Mouse (Mus musculus) right cerebral cortex, postnatal 36 days (tissue): ENCODE measurements around the gene Yjefn3.

Experiments
- DNase-seq, 2 experiments: peaks; one replicate each; pipeline ENCODE4 v3.0.0; 2022; ENCODE audit warnings: low spot score in 2 of 2, mixed read lengths in 1 of 2

Gene Yjefn3

DNA sequence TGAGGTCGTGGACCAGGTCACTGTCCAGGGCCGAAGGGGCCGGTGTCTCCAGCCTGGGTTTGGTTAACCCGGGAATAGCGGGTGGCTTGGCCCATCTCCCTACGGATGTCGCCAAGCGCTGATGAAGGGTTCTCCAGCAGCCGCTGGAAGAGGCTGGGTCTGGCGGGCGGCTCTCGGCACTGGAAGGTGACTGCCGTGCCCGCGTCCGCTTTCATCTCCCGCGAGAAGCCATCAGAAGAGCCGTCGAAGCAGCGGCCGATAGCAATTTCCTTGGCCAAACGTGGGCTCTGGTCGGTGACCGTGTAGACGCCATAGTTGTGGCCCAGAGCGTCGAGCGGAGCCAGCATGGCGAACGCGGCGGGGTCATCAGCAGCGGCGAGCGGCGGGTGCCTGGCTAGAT lies 21.7 kb downstream of the Yjefn3 start:
- DNase-seq = no peak

DNA sequence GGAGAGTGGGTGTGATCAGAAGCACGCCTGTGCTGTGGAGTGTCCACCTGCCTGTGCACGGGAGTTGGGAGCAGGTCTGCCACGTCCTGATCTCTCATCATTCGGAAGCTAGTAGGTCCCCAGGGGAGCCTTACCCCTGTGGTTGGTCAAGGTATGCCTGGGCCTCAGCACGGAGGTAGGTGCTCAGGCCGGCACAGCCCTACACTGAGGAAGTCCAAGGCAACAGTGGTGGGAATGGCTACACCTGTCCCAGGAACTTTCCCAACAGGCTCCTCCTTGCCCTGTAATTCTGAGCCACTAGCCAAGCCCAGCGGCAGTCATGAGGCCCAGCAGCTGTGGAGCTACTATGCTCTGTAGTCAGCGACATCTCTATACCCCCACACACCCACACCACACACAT lies 22.8 kb downstream of the Yjefn3 start:
- DNase-seq = no peak

DNA sequence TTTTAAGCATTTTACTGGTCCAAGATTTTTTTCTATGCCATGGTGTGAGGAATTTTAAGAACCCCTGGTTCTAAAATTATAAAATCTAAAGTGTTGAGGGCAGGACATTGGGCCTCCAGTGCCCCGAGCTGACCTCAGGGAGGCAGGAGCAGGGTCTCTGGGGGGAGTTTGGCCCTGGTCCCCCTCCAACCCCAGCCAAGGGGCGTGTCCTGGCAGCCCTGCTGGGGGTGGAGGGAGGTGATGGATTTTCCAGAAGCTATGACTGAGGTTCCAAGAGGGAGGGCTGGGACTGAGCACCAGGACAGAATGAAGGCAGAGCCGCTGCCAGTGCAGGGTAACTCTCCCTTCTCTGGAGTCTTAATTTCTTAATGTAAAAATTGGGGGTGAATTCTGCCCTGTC lies 24.5 kb downstream of the Yjefn3 start:
- DNase-seq = no peak

DNA sequence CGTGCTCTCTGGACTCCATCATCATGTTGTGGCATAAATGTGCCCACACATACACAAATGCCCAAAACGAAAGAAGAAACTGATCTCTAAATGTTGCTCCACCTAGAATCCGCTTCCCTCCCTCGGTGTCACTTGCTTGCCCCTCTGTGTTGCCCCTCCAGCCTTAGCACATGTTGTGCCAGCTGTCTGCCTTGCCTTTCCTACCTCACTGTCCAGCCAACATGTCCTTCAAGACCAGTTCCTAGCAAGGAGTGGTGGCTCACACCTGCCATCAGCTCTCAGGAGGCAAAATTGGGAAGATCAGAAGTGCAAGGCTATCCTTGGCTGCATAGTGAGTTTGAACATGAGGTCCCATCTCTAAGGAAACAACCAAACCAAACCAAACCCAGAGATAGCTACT lies 25.1 kb downstream of the Yjefn3 start:
- DNase-seq = no peak

DNA sequence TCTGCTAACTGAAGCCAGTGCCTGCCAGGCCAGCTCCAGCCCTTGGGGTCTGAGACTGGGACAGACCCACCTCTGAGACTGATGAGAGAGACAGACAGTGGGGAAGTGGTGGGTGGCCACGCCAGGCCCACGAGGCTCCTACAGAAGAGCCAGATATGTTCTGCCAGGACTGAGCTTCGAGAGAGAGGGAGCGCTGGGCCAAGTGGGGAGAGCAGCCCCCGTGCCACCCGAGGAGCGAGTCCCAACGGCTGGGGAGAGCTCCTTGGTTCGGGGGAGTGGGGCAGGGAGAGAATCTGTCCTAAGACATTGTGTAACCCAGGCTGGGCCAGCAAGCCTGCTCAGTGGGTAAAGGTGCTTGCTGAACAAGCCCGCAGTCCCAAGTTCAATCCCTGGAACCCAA lies 25.5 kb downstream of the Yjefn3 start:
- DNase-seq = no peak

DNA sequence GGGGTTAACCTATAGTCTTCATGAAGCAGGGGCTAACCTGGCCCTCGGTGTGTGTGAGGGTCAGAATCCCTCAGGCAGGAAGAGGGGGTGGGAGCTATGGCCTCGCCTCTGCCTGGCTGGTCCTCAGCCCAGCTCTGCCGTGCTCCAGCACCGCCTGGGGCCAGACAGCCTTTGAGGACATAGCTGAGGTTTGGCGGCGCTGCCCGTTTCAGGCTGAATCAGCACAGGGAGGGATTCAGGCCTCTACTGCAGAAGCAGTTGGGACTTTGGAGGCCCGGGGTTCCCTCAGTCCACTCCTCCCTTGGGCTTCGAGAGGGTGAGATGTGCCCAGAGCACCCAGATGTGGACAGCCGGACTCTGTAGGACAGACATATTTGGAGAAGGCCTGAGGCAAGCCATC lies 26.4 kb downstream of the Yjefn3 start:
- DNase-seq = no peak

DNA sequence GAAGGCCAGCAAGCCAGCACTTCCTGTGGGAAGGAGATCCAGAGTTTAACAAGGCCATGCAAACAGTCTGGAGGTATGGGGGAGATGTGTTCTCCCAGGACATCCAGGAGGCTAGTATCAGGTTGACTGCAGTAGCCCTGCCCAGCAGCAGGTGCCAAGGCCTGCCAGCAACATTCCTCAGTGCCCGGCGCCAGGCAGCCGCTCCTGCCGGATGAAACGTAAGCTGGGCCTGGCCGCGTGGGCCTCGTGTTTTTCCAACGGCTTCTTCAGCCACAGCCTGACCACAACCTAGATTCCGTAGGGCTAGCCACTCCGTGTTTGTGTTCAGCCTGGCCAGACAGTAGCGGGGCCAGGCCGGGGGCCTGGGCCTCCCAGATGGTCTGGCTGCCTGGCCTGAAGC lies 27.9 kb downstream of the Yjefn3 start:
- no peak for DNase-seq

DNA sequence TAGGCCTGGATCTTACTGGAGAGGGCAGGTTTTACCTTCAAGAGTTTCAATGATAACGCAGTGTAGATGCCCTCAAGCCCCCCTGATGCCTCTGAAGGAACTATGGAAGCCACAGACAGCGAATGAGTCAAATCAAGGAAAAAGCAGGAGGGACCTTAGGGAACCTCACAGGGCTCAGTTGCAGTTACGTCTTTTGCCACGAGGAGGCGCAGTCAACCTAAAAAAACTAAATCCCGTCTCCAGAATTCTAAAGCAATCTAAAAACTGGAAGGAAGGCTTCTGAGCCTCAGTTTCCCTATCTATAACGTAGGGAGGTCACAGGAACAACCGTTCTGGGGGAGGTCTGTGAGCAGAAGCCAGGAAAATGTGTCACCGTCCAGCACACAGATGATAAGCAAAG lies 28.4 kb downstream of the Yjefn3 start:
- no peak for DNase-seq

DNA sequence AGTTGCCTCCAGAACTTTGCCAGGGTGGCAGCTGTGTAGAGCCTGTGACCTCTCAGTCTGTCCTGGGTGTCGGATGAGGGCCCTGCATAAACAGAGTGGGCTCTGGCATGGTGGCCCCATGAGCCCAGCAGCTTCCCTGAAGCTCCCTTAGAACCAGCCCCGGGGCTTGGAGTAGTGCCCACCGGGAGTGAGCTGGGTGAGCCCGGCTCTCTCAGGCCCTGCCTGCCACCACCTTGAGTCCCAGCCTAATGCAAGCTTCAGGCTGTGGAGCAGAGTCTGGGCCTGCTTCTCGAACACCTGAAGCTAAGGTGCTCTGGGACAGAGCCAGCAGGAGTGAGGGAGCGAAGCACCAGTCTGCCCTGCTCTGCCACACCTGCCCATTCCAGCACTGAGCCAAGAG lies 31.6 kb downstream of the Yjefn3 start:
- DNase-seq = no peak

DNA sequence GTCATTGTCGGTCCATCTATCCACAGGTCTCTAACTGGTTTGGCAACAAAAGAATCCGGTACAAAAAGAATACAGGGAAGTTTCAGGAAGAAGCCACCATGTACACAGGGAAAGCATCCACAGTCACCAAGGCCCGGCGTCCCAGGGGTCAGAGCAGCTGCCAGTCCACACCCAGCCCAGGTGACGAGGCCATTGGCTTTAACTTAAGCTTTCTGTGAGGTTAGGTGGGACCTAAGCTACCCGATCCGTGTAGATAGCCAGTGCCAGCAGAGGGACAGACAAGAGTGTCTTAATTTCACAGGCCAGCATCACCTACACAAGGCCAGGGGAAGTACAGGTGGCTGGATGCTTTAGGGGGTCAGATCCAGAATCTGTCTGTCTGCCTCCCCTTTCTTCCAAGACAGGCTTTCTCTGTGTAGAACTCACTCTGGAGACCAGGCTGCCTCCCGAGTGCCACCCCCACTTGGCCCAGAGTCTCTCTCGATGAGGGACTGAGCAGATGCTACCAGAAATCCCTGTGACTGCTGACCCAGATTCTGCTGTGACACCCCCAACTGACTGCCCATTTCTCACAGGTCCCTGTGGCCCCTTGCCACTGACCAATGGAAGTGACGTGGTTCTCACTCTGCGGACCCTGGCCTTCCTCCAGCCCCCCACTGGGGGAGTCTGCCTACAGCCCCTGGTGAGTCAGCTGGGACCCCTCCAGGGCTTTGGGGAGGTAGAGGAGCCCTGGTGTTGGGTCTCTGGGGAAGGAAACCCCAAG lies 32.3 kb downstream of the Yjefn3 start:
- DNase-seq = no peak

DNA sequence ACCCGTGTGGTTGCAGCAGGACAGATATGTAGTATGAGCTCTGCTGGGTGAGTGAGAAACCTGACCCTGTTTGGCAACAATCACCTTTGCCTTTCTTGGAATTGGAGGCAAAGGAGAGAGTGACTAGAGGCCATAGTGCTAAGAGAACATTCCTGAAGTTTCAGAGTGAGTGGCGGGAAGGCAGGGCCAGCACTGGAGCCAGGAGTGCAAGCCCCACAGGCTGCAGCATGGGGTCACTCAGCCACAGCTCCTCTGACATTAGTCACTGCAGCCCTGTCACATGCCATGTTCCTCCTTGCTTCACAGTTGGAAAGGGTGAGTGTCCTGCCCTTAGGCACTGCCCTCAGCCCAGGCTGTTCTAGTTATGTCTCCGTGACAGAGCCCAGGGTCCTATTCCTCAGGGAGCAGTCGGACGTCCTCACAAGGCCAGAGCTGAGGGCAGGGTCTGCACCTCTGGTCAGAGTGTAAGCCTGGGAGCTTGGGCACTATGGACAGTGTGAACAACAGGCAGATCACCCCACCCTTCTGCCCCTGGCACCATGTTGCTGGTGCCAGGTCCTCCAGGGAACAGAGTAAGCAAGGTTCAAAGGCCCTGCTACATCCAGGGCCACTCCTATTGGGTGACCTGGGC lies 34.7 kb downstream of the Yjefn3 start:
- DNase-seq = no peak

DNA sequence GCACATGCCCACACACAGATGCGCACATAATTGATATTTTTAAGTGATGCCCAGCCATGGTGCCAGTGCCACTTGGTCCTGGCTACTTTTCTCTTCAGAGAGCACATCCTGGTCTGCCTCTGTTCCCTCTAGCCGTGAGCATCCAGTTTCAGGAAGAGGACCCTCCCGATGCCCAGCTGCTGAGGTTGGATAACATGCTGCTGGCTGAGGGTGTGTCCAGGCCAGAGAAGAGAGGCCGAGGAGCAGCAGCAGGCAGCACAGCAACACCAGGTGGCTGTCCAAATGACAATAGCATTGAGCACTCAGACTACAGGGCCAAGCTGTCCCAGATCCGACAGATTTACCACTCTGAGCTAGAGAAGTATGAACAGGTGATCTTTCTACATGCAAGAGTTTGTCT lies 38.3 kb downstream of the Yjefn3 start:
- no peak for DNase-seq

DNA sequence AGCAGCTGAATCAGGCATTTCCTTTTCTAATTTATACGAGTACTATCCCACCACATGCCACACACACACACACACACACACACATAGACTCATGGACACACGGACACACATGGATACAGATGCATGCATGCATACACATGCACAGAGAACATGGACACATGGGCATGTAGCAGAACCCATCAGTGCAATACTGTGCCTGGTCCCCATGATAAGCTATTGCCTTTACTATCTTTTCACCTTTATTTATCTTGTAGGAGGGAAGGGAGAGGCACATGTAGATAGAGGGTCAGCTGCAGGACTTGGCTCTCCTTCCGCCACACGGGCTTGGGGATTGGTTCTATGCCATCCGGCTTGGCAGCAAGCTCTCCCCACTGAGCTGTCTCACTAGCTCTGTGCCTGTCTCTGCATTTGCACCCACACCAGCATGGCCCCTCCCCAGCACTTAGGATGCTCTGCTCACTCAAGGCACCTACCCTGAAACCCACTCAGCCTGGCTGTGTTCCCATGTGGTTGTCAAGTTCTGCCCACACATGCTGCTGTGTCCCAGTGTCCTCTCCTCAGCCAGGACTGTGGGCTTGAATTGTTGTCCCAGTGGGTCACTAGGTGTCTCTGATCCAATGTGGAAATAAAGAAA lies 39.0 kb downstream of the Yjefn3 start:
- peak in 1 of 2 experiments; percentile 44 for DNase-seq

DNA sequence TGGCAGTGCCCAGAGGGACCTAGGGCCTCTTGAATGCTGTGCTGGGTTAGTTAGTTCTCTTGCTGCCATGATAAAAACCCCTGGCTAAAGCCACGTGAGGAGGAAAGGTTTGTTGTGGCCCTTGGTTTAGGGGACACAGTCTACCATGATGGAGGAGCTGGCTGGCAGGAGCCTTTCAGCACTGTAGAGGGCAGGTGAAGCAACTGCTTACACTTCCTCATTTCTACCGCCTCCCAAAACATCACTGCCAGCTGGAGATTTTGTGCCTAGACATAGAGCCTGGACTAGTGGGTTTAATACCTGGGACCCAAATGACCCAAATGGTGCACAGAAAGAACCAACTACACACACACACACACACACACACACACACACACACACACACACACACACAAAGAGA lies 41.3 kb downstream of the Yjefn3 start:
- DNase-seq = no peak

DNA sequence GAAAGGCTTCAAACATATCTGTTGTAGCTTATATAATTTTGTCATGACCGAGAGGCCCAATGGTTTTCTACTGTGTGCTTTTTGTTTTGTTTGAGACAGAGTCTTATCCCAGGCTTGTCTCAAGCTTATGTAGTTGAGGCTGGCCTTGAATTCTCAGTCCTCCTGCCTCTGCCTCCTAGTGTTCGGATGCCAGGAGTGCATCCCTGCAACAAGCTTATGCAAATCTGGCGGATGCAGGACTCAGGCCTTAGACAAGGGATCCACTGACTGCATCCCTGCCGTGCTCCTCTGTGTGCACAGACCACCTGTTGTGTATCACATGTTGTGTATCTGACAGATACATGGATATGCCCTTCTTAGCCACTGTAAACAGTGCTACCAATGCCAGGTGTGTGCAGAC lies 41.7 kb downstream of the Yjefn3 start:
- DNase-seq = no peak

DNA sequence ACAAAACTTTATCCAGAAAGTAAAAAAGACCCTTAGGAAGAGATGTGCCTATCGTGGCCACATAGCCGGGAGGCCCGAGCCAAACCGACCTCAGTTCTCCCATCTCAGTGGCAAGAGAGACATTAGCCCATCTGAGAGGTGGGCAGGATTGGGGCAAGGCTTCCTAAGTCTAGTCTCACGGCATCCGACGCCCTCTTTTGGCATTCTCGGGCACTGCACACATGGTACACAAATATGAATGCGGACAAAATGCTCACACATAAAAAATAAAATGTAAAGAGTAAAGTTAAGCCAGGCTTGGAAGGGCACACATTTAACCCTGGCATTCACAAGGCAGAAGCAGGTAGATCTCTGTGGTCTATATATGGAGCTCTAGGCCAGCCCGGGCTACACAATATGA lies 48.6 kb downstream of the Yjefn3 start:
- no peak for DNase-seq

DNA sequence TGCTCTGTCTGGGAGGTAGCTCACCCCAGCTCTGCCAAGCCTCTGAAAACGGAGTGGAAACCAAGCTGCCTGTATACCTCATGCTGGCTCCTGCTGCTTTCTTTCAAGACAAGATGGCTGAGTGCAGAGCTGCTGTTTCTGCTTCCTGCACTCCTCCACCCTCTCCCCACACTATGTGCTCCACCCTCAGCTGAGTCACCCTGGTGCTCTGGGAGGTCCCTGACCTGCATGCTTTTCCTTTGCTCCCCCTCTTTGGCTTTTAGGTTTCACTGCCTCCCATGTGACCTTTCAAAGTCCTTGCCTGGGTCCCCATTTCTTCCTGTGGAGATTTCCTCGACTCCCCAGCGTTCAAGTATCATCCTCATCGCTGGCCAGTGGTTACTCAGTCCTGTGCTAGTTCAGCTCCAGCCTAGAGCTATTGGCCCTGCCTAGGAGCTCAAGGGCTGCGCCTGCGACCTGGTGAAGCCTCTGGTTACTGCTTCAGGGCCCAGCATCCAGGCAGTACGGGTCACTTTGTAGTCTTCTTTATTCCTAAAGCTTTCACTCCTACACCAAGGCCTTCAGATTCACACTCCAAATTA lies 51.5 kb downstream of the Yjefn3 start:
- no peak for DNase-seq

DNA sequence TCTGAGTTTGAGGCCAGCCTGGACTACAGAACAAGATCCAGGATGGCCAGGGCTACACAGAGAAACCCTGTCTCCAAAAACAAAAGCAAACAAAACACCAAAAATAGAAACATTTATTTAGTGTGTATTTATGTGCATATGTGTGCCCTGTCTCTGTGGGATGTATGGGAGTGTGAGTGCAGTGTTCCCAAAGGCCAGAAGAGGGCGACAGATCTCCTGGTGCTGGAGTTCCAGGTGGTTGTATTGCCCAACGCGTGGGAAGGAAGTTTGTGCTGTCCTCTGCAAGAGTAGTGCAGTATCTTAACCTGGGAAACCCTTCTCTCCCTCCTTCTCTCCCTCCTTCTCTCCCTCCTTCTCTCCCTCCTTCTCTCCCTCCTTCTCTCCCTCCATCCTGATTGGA lies 52.6 kb downstream of the Yjefn3 start:
- no peak for DNase-seq

DNA sequence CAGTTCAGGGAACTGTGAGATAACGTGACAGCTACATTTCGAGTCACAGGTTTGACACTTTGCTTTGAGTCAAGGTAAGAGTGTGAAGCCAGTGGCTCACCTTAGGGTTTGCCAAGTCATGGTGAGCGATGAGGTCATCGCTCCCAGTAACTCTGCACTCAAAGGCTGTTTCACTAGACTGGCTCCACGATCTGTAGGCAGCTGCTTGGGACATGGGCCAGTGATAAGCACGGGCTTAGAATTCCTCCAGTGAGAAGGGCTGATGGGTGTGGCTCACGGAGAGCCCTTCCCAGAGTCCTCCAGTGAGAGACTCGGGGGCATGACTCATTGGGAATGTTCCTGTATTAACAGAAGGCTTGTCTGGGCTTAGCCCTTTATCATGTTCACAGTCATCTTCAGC lies 53.6 kb downstream of the Yjefn3 start:
- no peak for DNase-seq

DNA sequence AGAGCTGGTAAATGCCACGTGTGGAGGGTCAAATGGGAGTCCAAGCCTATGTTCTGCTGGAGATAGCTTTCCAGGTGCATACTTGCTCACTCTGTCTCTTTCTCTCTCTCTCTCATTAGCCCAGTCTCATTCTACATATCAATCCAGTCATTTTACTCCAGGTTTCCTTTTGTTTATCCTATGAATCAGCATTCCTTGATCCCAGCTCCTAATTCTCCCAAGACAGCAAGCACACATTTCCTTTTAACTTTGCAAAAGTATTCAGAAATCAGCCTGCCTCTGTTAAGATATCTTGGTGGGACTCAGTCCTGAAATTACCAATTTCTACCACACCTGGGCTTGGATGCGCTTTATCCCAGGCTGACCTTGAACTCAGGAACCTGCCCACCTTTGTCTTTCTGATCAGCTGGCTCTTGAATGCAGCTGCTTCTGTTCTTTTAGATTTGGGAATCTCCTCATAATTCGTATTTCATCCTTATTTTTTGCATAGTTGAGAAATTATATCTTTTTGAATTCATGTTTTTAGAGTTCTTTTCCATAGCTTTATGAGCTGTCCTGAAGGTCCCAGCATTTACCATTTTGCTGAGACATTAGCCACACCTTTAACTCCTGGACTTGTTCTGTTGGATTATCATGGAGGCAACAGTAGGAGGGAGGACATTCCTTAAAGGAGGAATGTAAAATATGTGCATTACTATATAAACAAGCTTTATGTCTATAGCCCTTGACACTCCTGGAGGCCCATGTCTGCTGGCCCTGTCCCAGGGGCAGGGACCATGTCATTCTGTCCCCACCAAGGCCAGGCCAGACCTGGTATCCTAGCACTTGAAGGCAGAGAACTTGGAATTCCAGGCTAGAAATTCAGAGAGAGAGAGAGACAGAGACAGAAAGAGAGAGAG lies 55.1 kb downstream of the Yjefn3 start:
- DNase-seq = no peak
